In genomic region chr16:18425475-18426214, GRCm38 (mm10) we compare ENCODE assay signal across 8 mouse cellular contexts. TPM values are rescaled to one million over a fixed set of nuclear protein-coding genes. Genes with fewer than 3 reads are reported as not detected.
DNase-seq lines count a peak whose midpoint lies in the region; ATAC-seq and TF ChIP-seq lines count a peak whose summit lies in the region.

No protein-coding gene starts in this region.

- H3K4me1 ChIP-seq in CH12.LX (ENCODE audit: control insufficient read depth in 1 of 2, insufficient read depth in 2 of 2): peaks cover 16 to 48% of the 10 kb centered on the region in 2 experiments
- peaks cover 28% of the 10 kb centered on the region for H3K4me1 ChIP-seq in forebrain, embryonic 15.5 days
- peaks cover 34% of the 10 kb centered on the region for H3K4me1 ChIP-seq in limb, embryonic 15.5 days
- no peaks in the 10 kb centered on the region for H3K4me1 ChIP-seq in stomach, postnatal 0 days (replicated peaks; ENCODE audit: control insufficient read depth, insufficient read depth)

- H3K27me3 ChIP-seq in CH12.LX (replicated peaks): no peaks in the 10 kb centered on the region
- no peaks in the 10 kb centered on the region for H3K27me3 ChIP-seq in forebrain, embryonic 15.5 days
- no peaks in the 10 kb centered on the region for H3K27me3 ChIP-seq in limb, embryonic 15.5 days
- no peaks in the 10 kb centered on the region for H3K27me3 ChIP-seq in stomach, postnatal 0 days (ENCODE audit: control insufficient read depth, insufficient read depth, low read length)

- peak overlapping the region; percentile 82 for H3K4me2 ChIP-seq in CH12.LX (ENCODE audit: insufficient read depth, low read depth, poor library complexity, severe bottlenecking)
- H3K4me2 ChIP-seq in forebrain, embryonic 15.5 days (replicated peaks): peak overlapping the region; percentile 77
- peak overlapping the region; percentile 55 for H3K4me2 ChIP-seq in limb, embryonic 15.5 days
- peak overlapping the region; percentile 87 for H3K4me2 ChIP-seq in stomach, postnatal 0 days (replicated peaks; ENCODE audit: low read depth)

- H3K9ac ChIP-seq in CH12.LX (ENCODE audit: insufficient read depth, low read depth): peak overlapping the region; percentile 84
- peak overlapping the region; percentile 89 for H3K9ac ChIP-seq in forebrain, embryonic 15.5 days (replicated peaks)
- peak overlapping the region; percentile 79 for H3K9ac ChIP-seq in limb, embryonic 15.5 days
- peak overlapping the region; percentile 87 for H3K9ac ChIP-seq in stomach, postnatal 0 days (ENCODE audit: low read length)

- peak; percentile 68 for ATAC-seq in forebrain, embryonic 15.5 days (replicated peaks)
- ATAC-seq in limb, embryonic 15.5 days (ENCODE audit: insufficient number of reproducible peaks, low FRiP score, low TSS enrichment, low read depth): peak; percentile 12; the same call in 1 of the 2 replicates
- no peak for ATAC-seq in stomach, postnatal 0 days (ENCODE audit: low FRiP score, low TSS enrichment)

- no peak for TF ChIP-seq EP300 in CH12.LX (IDR thresholded peaks at IDR 0.05; ENCODE audit: low read length)
- no peak for TF ChIP-seq EP300 in stomach, postnatal 0 days (optimal IDR thresholded peaks at IDR 0.05)

- in situ Hi-C loops in CH12.LX (cut with MboI; ENCODE audit: low pct_ligation_motif_present, low pct_unique_long_range_greater_than_20kb, low sequenced_read_pairs): no loop called here

- no peak for TF ChIP-seq RAD21 in CH12.LX (IDR thresholded peaks at IDR 0.05; ENCODE audit: low read depth, low read length)

- dilution Hi-C loops in CH12.LX (cut with MboI; ENCODE audit: extremely low pct_ligation_motif_present, extremely low pct_unique_long_range_greater_than_20kb, low sequenced_read_pairs): no loop called here

- H3K36me3 ChIP-seq in CH12.LX (replicated peaks in 1 of 2; ENCODE audit: control insufficient read depth in 1 of 2, insufficient read depth in 1 of 2, low read length in 1 of 2): peaks cover 3 to 55% of the 10 kb centered on the region in 2 experiments
- peaks cover 12% of the 10 kb centered on the region; the same call in 1 of the 2 replicates for H3K36me3 ChIP-seq in forebrain, embryonic 15.5 days
- H3K36me3 ChIP-seq in limb, embryonic 15.5 days: peaks cover 12% of the 10 kb centered on the region; the same call in 1 of the 2 replicates
- H3K36me3 ChIP-seq in stomach, postnatal 0 days (ENCODE audit: control insufficient read depth, insufficient read depth, low read length): 0 out of 2 replicates have a peak, but pooled peaks cover 3% of the 10 kb centered on the region

- peak overlapping the region; percentile 78 to 96 (median 96) for H3K4me3 ChIP-seq in CH12.LX (replicated peaks in 1 of 3; ENCODE audit: low read depth in 2 of 3, low read length in 2 of 3, poor library complexity in 1 of 3)
- H3K4me3 ChIP-seq in forebrain, embryonic 15.5 days: peak overlapping the region; percentile 84
- H3K4me3 ChIP-seq in limb, embryonic 15.5 days: peak overlapping the region; percentile 79
- peak overlapping the region; percentile 77 for H3K4me3 ChIP-seq in stomach, postnatal 0 days (ENCODE audit: low read depth, low read length)

- peak; percentile 92 for DNase-seq in heart, adult 11 months
- DNase-seq in heart, adult 8-10 months (ENCODE audit: low spot score): no peak
- DNase-seq in CH12.LX (ENCODE audit: extremely low read depth): peak; percentile 33
- no peak for DNase-seq in stomach, postnatal 0 days (ENCODE audit: low spot score)
- no peak for DNase-seq in cerebellum, adult 11-12 months
- no peak for DNase-seq in spleen, adult 12 weeks (ENCODE audit: low spot score)

- H3K79me2 ChIP-seq in CH12.LX (replicated peaks; ENCODE audit: control insufficient read depth, extremely low read depth, insufficient read depth, poor library complexity, severe bottlenecking): peaks cover 6% of the 10 kb centered on the region

- H3K9me3 ChIP-seq in CH12.LX (replicated peaks; ENCODE audit: low read length): no peaks in the 10 kb centered on the region
- no peaks in the 10 kb centered on the region for H3K9me3 ChIP-seq in forebrain, embryonic 15.5 days
- no peaks in the 10 kb centered on the region for H3K9me3 ChIP-seq in limb, embryonic 15.5 days
- H3K9me3 ChIP-seq in stomach, postnatal 0 days (ENCODE audit: control insufficient read depth, low read length): no peaks in the 10 kb centered on the region

- H3K27ac ChIP-seq in CH12.LX (ENCODE audit: insufficient read depth, low read depth): peak overlapping the region; percentile 57; the same call in 1 of the 2 replicates
- peak overlapping the region; percentile 69; the same call in 1 of the 2 replicates for H3K27ac ChIP-seq in forebrain, embryonic 15.5 days (replicated peaks)
- H3K27ac ChIP-seq in limb, embryonic 15.5 days: peak overlapping the region; percentile 87
- peak overlapping the region; percentile 88 for H3K27ac ChIP-seq in stomach, postnatal 0 days (replicated peaks)

- 26% methylated on average over 10 of the region's 10 CpGs for WGBS in forebrain, embryonic 15.5 days
- 10% methylated on average over 10 of the region's 10 CpGs for WGBS in limb, embryonic 15.5 days
- 8% methylated on average over 10 of the region's 10 CpGs for WGBS in stomach, postnatal 0 days

- TF ChIP-seq POLR2A in CH12.LX (IDR thresholded peaks at IDR 0.05; ENCODE audit: low read depth, low read length): no peak

- no peak for TF ChIP-seq CTCF in CH12.LX (conservative IDR thresholded peaks at IDR 0.05 in 1 of 2, IDR thresholded peaks at IDR 0.05 in 1 of 2; ENCODE audit: low read depth in 2 of 2, low read length in 2 of 2)
- no peak for TF ChIP-seq CTCF in stomach, postnatal 0 days (IDR thresholded peaks at IDR 0.05; ENCODE audit: low read depth)

TF ChIP-seq in CH12.LX, 34 proteins besides CTCF, POLR2A, EP300 and RAD21:
- no peak for TF ChIP-seq MXI1 (IDR thresholded peaks at IDR 0.05; ENCODE audit: low read depth, low read length)
- 0 out of 2 replicates have a peak, but pooled peaks have one; percentile 13 for TF ChIP-seq NRF1 (IDR thresholded peaks at IDR 0.05; ENCODE audit: low read depth, low read length)

RNA-seq across cellular contexts. Expression of gene Txnrd2, which starts 0.5 kb away (rescaled TPM):
- total RNA-seq in heart, adult 8-10 months (2022): 10 to 100 TPM; 37.0 to 49.9 (median 42.1) TPM
- total RNA-seq in CH12.LX (2012; rRNA removed) (19.4 and 22.0 TPM in 2 replicates), CH12.LX (2014; rRNA removed) (14.6 and 15.1 TPM in 2 replicates)
- 24.1 and 32.2 TPM in 2 replicates for polyA plus RNA-seq in CH12.LX (2012; ENCODE audit: insufficient read length, low read depth)
- 24.2 and 26.3 TPM in 2 replicates for polyA plus RNA-seq in forebrain, embryonic 15.5 days (2015; fragmentation: Nextera tagmentation; extraction: Ambion mirVana)
- polyA plus RNA-seq in limb, embryonic 15.5 days (2015; fragmentation: Nextera tagmentation; extraction: Ambion mirVana): 16.5 and 16.8 TPM in 2 replicates
- polyA plus RNA-seq in stomach, postnatal 0 days (2015; fragmentation: Nextera tagmentation; extraction: Ambion mirVana): 16.2 and 16.8 TPM in 2 replicates

RNA-seq across cellular contexts. Expression of gene Comt, which starts 1.0 kb away (rescaled TPM):
- total RNA-seq in heart, adult 8-10 months (2022): 100 to 1,000 TPM; 146 to 174 (median 157) TPM
- total RNA-seq in CH12.LX (2012; rRNA removed) (81.3 and 84.8 TPM in 2 replicates), CH12.LX (2014; rRNA removed) (91.6 and 98.9 TPM in 2 replicates)
- polyA plus RNA-seq in CH12.LX (2012; ENCODE audit: insufficient read length, low read depth): 69.7 and 74.0 TPM in 2 replicates
- polyA plus RNA-seq in forebrain, embryonic 15.5 days (2015; fragmentation: Nextera tagmentation; extraction: Ambion mirVana): 83.0 and 84.4 TPM in 2 replicates
- 119 and 127 TPM in 2 replicates for polyA plus RNA-seq in limb, embryonic 15.5 days (2015; fragmentation: Nextera tagmentation; extraction: Ambion mirVana)
- polyA plus RNA-seq in stomach, postnatal 0 days (2015; fragmentation: Nextera tagmentation; extraction: Ambion mirVana): 95.1 and 99.6 TPM in 2 replicates

Comparison
In these comparisons a context has a peak if more than half of its experiments do, and no peak if none do; other contexts are left out.
1. DNase-seq: peak in heart, adult 11 months (single experiment) and CH12.LX (single experiment); none in heart, adult 8-10 months (single experiment), stomach, postnatal 0 days (single experiment), cerebellum, adult 11-12 months (single experiment) and spleen, adult 12 weeks (single experiment).
2. Peak in every context shown above with its lines, with median percentiles within 50 percentile points of each other: H3K27ac ChIP-seq, H3K4me2 ChIP-seq, H3K4me3 ChIP-seq and H3K9ac ChIP-seq.